Mouse (Mus musculus) adrenal gland, postnatal 25 days (tissue): ENCODE measurements at regions not wholly inside any gene's neighbourhood (a gene's known extent, or its start where the extent isn't known, plus 50 kb on each side); places are given as distances from the start of the nearest gene placed in this dataset.

Source experiments
- DNase-seq: peaks from one replicate; pipeline ENCODE4 v3.0.0; 2021; ENCODE audit warnings: mixed read lengths

DNA sequence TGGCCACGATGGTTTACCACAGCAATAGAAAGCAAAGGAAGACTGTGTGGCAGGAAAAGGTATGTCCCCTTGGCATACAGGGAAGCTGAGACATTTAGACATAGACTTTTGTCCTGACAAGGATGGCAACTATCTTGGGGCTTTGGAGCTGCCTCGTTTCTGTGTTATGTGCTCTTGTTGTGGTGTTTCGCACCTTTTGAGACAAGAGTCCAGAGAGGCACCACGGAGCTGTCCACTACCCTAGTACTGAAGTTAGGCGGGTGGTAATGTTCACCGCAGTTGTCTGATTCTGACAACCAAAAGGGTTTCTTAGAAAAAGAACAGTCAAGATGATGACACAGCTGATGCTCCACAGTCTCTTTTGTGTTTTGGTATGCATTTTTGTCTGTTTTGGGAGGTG, 90.9 kb upstream of the Got2 start:
- peak; percentile 2 for DNase-seq

DNA sequence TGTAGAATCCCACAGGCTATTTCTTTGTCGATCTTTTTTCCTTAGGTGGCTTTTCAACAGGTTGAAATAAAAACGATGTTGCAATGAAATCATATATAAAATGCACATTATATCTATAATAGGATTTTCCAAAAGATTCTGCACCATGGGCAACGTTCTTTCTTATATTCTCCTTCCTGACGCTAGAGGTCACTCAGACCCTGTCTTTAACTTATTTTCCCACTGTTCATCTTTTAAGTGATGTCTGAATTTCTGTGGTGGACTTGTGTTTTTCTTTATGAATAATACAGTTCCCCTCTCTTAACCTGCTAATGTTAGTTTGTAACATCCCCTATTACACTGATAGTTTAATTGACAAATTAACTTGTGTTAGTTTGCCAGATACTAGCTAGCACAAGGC, 86.5 kb upstream of the Got2 start:
- DNase-seq = no peak

DNA sequence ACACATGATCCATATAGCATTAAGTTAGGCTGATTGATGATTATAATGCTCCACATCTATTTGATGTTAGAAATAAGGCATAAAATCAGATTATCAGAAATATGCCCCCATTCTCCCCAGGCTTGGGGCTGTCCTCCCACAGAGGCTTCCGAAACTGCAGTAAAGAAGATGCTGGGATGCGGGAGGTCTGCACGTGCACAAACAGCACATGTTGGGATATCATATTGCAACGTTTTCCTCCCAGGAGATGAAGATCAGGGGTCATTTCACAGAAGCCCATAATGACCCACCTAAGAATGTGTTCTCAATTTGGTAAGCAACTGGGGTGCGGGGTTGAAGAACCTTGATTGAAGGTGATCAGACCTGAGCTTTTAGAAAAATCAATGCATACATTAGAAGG, 85.9 kb upstream of the Got2 start:
- no peak for DNase-seq

DNA sequence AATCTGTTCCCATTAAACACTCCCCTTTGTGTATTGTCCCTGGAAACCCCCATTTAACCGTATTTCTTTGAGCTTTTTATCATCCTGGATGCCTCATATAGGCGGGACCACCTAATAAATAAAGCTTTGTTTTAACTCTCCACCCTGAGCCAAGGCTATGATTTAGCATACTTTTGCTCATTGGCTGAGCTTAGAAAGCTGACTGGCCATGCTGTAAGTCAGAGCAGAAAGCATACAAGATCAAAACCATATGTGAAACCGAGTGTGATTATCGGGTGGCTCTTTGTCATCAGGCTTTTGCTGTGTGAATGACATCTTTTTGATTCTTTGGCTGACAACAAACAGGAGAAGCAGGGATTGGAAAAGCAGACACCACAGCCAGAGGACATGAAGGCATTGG, 85.2 kb upstream of the Got2 start:
- no peak for DNase-seq

DNA sequence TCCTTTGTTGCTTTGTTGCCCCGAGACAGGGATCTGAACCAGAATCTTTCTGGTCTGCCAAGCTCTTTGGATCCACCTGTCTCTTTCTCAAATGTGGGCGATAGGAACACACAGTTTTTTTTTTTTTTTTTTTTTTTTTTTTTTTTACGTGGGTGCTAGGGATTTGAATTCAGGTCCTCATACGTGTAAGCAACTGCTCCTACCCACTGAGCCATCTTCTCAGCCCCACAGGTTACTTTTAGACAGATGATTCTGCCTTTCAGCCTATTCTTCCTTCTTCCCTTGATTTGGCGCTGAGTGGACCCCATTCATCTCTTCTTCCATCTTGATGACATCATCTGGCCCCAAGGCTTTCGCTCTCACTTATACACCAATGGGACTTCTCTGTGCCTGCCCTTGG, 80.5 kb upstream of the Got2 start:
- no peak for DNase-seq

DNA sequence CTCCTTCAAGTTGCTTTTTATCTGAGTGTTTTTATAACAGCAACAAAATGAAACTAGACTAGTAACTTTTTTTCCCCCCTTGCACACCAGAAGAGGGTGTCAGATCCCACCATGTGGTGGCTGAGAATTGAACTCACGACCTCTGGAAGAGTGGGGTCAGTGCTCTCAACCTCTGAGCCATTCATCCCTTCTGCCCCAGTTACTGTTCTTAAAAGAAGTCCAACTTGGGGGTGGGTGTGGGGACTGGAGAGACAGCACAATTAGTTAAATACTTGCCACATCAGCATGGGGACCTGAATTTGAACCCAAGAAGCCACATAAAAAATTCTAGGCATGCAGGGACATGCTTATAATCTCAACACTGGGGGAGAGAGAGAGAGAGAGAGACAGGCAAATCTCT, 78.1 kb upstream of the Got2 start:
- no peak for DNase-seq

DNA sequence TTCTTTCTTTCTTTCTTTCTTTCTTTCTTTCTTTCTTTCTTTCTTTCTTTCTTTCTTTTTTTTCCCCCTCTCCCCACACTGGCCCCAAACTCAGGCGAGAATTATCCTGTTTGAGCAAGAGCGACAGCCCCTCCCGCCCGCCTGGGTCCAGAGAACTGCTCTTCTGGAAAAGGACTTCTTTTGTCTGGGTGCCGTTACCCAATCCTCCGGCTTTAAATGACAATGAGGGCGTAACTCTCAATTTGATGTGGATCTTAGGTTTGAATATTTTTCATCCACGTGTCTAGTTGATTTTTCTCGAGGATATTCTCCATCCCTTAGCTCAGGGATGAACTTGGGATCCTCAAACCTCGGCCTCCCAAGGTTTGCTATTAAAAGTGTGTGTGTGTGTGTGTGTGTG, 63.9 kb upstream of the Got2 start:
- no peak for DNase-seq

DNA sequence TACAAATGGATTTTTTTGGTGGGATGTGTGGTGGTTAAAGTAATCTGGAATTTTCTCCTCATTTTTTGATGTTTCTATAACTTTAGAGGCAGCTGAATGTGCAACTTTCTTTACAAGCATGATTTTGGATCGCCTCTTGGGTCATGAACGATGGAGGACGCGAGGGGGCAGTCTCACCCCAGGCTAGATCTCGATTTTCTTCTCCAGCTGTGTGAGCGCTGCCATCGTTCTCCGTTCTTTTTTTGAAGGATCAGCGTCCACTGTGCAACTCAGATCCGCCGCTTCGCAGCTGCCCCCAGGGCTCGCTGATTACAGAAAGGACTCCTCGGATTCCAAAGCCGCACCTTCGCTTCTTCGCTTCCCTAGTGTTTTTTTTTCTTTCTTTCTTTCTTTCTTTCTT, 63.4 kb upstream of the Got2 start:
- peak; percentile 72 for DNase-seq
